Mouse (Mus musculus): ENCODE measurements around the gene Camsap2.

DNA sequence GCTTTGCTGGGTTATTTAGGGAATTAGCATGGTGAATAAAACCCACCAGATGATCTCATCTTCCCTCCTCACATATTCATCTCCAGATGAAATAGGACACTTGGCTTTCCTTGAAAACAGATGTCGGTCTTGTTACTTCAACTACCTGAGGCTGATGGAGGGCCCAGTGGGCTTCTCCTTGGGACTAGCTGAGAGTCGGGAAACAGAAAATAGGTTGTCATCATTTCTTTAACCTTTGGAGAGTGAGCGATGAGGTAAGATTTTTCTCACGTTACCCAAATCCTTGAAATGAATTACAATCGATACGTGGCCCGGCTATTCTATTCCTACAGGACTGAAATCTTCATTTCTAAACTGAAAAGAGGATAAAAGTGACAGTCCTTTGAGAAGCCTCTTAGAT is 33.4 kb upstream of the Camsap2 start:
- TF ChIP-seq CTCF (IDR thresholded peaks at IDR 0.05; ENCODE audit: control insufficient read depth, insufficient read depth, low read length) (no peak), POLR2A (IDR thresholded peaks at IDR 0.05; ENCODE audit: borderline replicate concordance, control insufficient read depth, low read depth, low read length) (no peak)
